Mouse (Mus musculus): Measurements from ENCODE around the gene Msi2.

DNA sequence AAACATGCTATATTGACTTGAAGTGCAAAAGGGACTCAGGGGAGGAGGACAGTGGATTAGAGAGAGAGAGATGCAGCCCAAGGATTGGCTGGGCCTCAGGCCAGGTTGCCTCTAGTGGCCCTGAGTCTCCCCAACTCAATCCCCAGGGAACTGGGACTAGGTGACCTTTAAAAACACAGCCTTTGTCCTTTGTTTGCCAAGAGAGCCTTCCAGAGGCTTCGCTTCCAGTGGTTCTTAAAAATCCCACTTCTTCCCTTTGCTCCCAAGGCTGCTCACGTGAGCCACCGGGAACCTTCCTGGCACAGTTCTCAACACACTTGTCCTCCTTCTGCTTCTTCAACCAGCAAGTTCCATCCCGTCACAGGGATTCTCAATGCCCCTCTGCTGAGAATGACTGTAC lies 159.6 kb downstream of the Msi2 start:
- TF ChIP-seq CTCF (IDR thresholded peaks at IDR 0.05; ENCODE audit: low read depth, low read length) (no peak), POLR2A (IDR thresholded peaks at IDR 0.05; ENCODE audit: extremely low read depth, insufficient read depth, low read length) (no peak)
